Mouse (Mus musculus) olfactory bulb, adult 2 months (tissue): ENCODE data around the gene Gtf2h1.

ENCODE experiments used
- CTCF ChIP-seq: fragments of 200-500 bp; IDR thresholded peaks from 2 replicates; pipeline ENCODE4 v1.5.1; 2012; ENCODE audit warnings: low read depth, mild to moderate bottlenecking, low read length, moderate library complexity; ENCODE audit not compliant: insufficient read depth
- POLR2A ChIP-seq: fragments of 200-500 bp; IDR thresholded peaks from 2 replicates; pipeline ENCODE4 v1.6.1; 2012; ENCODE audit warnings: mild to moderate bottlenecking, low read depth, low read length, moderate library complexity; ENCODE audit not compliant: insufficient read depth

DNA sequence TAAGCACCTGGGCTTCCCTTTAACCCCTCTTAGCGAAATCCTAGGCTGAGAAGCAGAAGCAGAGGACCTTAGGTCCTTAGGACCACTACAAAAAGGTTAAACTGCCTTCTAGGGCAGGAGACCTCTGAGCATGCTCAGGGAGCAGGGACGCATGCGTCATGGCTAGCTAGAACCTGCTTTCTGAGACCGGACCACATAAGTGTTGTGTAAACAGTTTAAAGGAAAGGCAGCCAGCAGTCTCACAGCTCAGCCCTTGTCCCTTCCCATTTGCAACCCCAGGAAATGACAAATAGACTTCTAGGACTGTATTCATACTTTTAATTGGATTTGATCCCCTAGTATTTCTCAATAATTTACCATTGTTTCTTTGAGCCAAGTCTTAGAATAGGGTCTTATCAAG is 44.4 kb downstream of the Gtf2h1 start:
- TF ChIP-seq CTCF (no peak), POLR2A (no peak)
